Mouse (Mus musculus) liver, postnatal 0 days (tissue): ENCODE results near the gene Macc1. TPM values are rescaled to one million over a fixed set of nuclear protein-coding genes. Genes with fewer than 3 reads are reported as not detected.

Experiments
- ATAC-seq: fragments of 200-750 bp; cut with Nextera tagmentation; 2 replicates; pipeline ENCODE4 v1.8.0; 2017; ENCODE audit warnings: mild to moderate bottlenecking, moderate library complexity
- DNase-seq: peaks from one replicate; pipeline ENCODE4 v3.0.0-alpha.2; 2016
- H3K27ac ChIP-seq: fragments of 300-500 bp; sonication (generic); 2 replicates; pipeline ENCODE4 v1.5.1; 2014; ENCODE audit warnings: antibody characterized with exemption, moderate library complexity, mild to moderate bottlenecking, low read depth
- H3K27me3 ChIP-seq: fragments of 300-500 bp; sonication (generic); 2 replicates; pipeline ENCODE4 v1.6.1; 2014; ENCODE audit warnings: low read length, control low read depth, mixed read lengths; ENCODE audit not compliant: insufficient read depth
- H3K36me3 ChIP-seq: fragments of 300-500 bp; sonication (generic); replicated peaks from 2 replicates; pipeline ENCODE4 v1.6.1; 2014; ENCODE audit warnings: mild to moderate bottlenecking, control low read depth, low read length, moderate library complexity, mixed read lengths; ENCODE audit not compliant: insufficient read depth
- H3K4me1 ChIP-seq: fragments of 300-500 bp; sonication (generic); 2 replicates; pipeline ENCODE4 v1.6.1; 2014; ENCODE audit warnings: antibody characterized with exemption, mild to moderate bottlenecking, control low read depth; ENCODE audit not compliant: insufficient read depth
- H3K4me2 ChIP-seq: fragments of 300-500 bp; sonication (generic); 2 replicates; pipeline ENCODE4 v1.6.1; 2014; ENCODE audit warnings: low read depth, mild to moderate bottlenecking, low read length, moderate library complexity, mixed read lengths
- H3K4me3 ChIP-seq: fragments of 300-500 bp; sonication (generic); 2 replicates; pipeline ENCODE4 v1.5.1; 2014; ENCODE audit warnings: low read depth, low read length
- H3K9ac ChIP-seq: fragments of 300-500 bp; sonication (generic); replicated peaks from 2 replicates; pipeline ENCODE4 v1.6.1; 2014; ENCODE audit warnings: mild to moderate bottlenecking, moderate library complexity
- H3K9me3 ChIP-seq: fragments of 300-500 bp; sonication (generic); 2 replicates; pipeline ENCODE4 v1.6.1; 2016; ENCODE audit warnings: mild to moderate bottlenecking, control low read depth, low read length, mixed read lengths
- CTCF ChIP-seq: sonication (generic); IDR thresholded peaks from 2 replicates; pipeline ENCODE4 v1.5.1; 2016; ENCODE audit warnings: antibody characterized with exemption, low read depth
- EP300 ChIP-seq: IDR thresholded peaks from 2 replicates; pipeline ENCODE4 v1.6.1; 2016; ENCODE audit warnings: antibody characterized with exemption, low read depth, mild to moderate bottlenecking
- WGBS: fragments of 180-500 bp; shearing (Covaris S2); extraction: QIAGEN DNeasy Blood & Tissue Kit; methylation state at CpG from one replicate; pipeline ENCODE4 v1.1.7; 2014; ENCODE audit not compliant: insufficient replicate concordance; 5-methylcytosine and 5-hydroxymethylcytosine counted together
- polyA plus RNA-seq: library from polyadenylated mRNA; unstranded; fragments of >200 nt; fragmentation: Nextera tagmentation; extraction: Ambion mirVana; gene quantifications from 2 replicates; pipeline ENCODE4 v1.2.1, GENCODE M21; 2015

Gene Macc1
- 0.04 TPM in 1 of 2 replicates, not detected in the other for polyA plus RNA-seq

GRCm38 (mm10) chr12:119313970-119314369, at the start of gene Macc1:
Gene Macc1, plus strand, starts transcription at chr12:119314270.
- Histone ChIP-seq H3K36me3 (no peaks in the 10 kb centered on the region), H3K9me3 (no peaks in the 10 kb centered on the region), H3K4me1 (no peaks in the 10 kb centered on the region), H3K9ac (no peak within 1 kb of the TSS), H3K4me3 (no peak within 1 kb of the TSS), H3K27ac (no peak within 1 kb of the TSS), H3K27me3 (no peaks in the 10 kb centered on the region), H3K4me2 (no peak within 1 kb of the TSS)
- no peak for DNase-seq
- no peak for TF ChIP-seq EP300
- no peak for TF ChIP-seq CTCF
- no peak for ATAC-seq

GRCm38 (mm10) chr12:119264506-119264905, 49.6 kb upstream of the Macc1 start:
- Histone ChIP-seq H3K4me1 (no peaks in the 10 kb centered on the region), H3K36me3 (no peaks in the 10 kb centered on the region), H3K27me3 (no peaks in the 10 kb centered on the region), H3K9me3 (no peaks in the 10 kb centered on the region), H3K9ac (no peak overlapping the region), H3K27ac (no peak overlapping the region), H3K4me2 (no peak overlapping the region), H3K4me3 (no peak overlapping the region)
- DNase-seq (no peak), ATAC-seq (no peak)
- WGBS: 73% methylated on average over 3 of the region's 3 CpGs
- TF ChIP-seq EP300 (no peak), CTCF (no peak)

GRCm38 (mm10) chr12:119268723-119269122, 45.3 kb upstream of the Macc1 start:
- ATAC-seq (no peak), DNase-seq (no peak)
- no peak for TF ChIP-seq EP300
- no peak for TF ChIP-seq CTCF
- no peak overlapping the region for H3K4me3 ChIP-seq
- no peak overlapping the region for H3K27ac ChIP-seq
- no peaks in the 10 kb centered on the region for H3K4me1 ChIP-seq
- H3K4me2 ChIP-seq: no peak overlapping the region
- H3K27me3 ChIP-seq: no peaks in the 10 kb centered on the region
- 32% methylated on average over 1 of the region's 1 CpGs for WGBS
- no peaks in the 10 kb centered on the region for H3K9me3 ChIP-seq
- H3K36me3 ChIP-seq: no peaks in the 10 kb centered on the region
- no peak overlapping the region for H3K9ac ChIP-seq

GRCm38 (mm10) chr12:119270036-119270435, 44.0 kb upstream of the Macc1 start:
- no peaks in the 10 kb centered on the region for H3K36me3 ChIP-seq
- H3K9me3 ChIP-seq: no peaks in the 10 kb centered on the region
- no peaks in the 10 kb centered on the region for H3K4me1 ChIP-seq
- 74% methylated on average over 2 of the region's 2 CpGs for WGBS
- no peak overlapping the region for H3K4me2 ChIP-seq
- H3K4me3 ChIP-seq: no peak overlapping the region
- no peak for TF ChIP-seq CTCF
- TF ChIP-seq EP300: no peak
- DNase-seq (no peak), ATAC-seq (no peak)
- H3K27me3 ChIP-seq: no peaks in the 10 kb centered on the region
- H3K27ac ChIP-seq: no peak overlapping the region
- H3K9ac ChIP-seq: no peak overlapping the region

GRCm38 (mm10) chr12:119271964-119272363, 42.1 kb upstream of the Macc1 start:
- Histone ChIP-seq H3K9ac (no peak overlapping the region), H3K4me3 (no peak overlapping the region), H3K4me2 (no peak overlapping the region), H3K36me3 (no peaks in the 10 kb centered on the region), H3K9me3 (no peaks in the 10 kb centered on the region), H3K27me3 (no peaks in the 10 kb centered on the region), H3K4me1 (no peaks in the 10 kb centered on the region), H3K27ac (no peak overlapping the region)
- no peak for TF ChIP-seq CTCF
- no peak for TF ChIP-seq EP300
- DNase-seq (no peak), ATAC-seq (no peak)
- 71% methylated on average over 1 of the region's 1 CpGs for WGBS

- H3K27me3 ChIP-seq: no peaks in the 10 kb centered on the region
- no peaks in the 10 kb centered on the region for H3K36me3 ChIP-seq
- no peak overlapping the region for H3K9ac ChIP-seq
- WGBS: 8% methylated on average over 1 of the region's 1 CpGs
- H3K4me3 ChIP-seq: no peak overlapping the region
- no peak for DNase-seq
- H3K27ac ChIP-seq: no peak overlapping the region
- ATAC-seq: no peak
- no peaks in the 10 kb centered on the region for H3K9me3 ChIP-seq
- no peaks in the 10 kb centered on the region for H3K4me1 ChIP-seq
- no peak for TF ChIP-seq EP300
- TF ChIP-seq CTCF: no peak
- H3K4me2 ChIP-seq: no peak overlapping the region
These were observed 40.5 kb upstream of the Macc1 start for GRCm38 (mm10) chr12:119273605-119274004.

- no peaks in the 10 kb centered on the region for H3K36me3 ChIP-seq
- H3K27ac ChIP-seq: no peak overlapping the region
- TF ChIP-seq CTCF (no peak), EP300 (no peak)
- no peak overlapping the region for H3K4me3 ChIP-seq
- DNase-seq (no peak), ATAC-seq (no peak)
- no peaks in the 10 kb centered on the region for H3K4me1 ChIP-seq
- H3K27me3 ChIP-seq: no peaks in the 10 kb centered on the region
- H3K9me3 ChIP-seq: no peaks in the 10 kb centered on the region
- 65% methylated on average over 1 of the region's 1 CpGs for WGBS
- H3K4me2 ChIP-seq: no peak overlapping the region
- no peak overlapping the region for H3K9ac ChIP-seq
These were observed 37.8 kb upstream of the Macc1 start for GRCm38 (mm10) chr12:119276282-119276681.
